Mouse (Mus musculus) T-cell, adult 2 months (primary cell): Measurements from ENCODE around the gene Zdhhc14.

Experiments
- DNase-seq: peaks from one replicate; pipeline ENCODE4 v3.0.0; 2022; ENCODE audit warnings: low spot score

Zdhhc14 gene

GRCm38 (mm10) chr17:5668981-5669380, 176.6 kb downstream of the Zdhhc14 start:
- DNase-seq: no peak

GRCm38 (mm10) chr17:5675951-5676350, 183.6 kb downstream of the Zdhhc14 start:
- no peak for DNase-seq

- DNase-seq: no peak
Observed at GRCm38 (mm10) chr17:5679315-5679714, 187.0 kb downstream of the Zdhhc14 start.

- DNase-seq: no peak
Observed at GRCm38 (mm10) chr17:5685324-5685723, 193.0 kb downstream of the Zdhhc14 start.

GRCm38 (mm10) chr17:5687810-5688209, 195.5 kb downstream of the Zdhhc14 start:
- no peak for DNase-seq

GRCm38 (mm10) chr17:5688222-5688621, 195.9 kb downstream of the Zdhhc14 start:
- DNase-seq: no peak

GRCm38 (mm10) chr17:5688669-5689068, 196.3 kb downstream of the Zdhhc14 start:
- DNase-seq: no peak

- DNase-seq: no peak
Observed at GRCm38 (mm10) chr17:5690746-5691535, 198.6 kb downstream of the Zdhhc14 start.

- DNase-seq: no peak
Observed at GRCm38 (mm10) chr17:5692661-5693060, 200.3 kb downstream of the Zdhhc14 start.

GRCm38 (mm10) chr17:5693256-5693655, 200.9 kb downstream of the Zdhhc14 start:
- no peak for DNase-seq

GRCm38 (mm10) chr17:5698447-5699096, 206.2 kb downstream of the Zdhhc14 start:
- no peak for DNase-seq

- no peak for DNase-seq
Observed at GRCm38 (mm10) chr17:5710320-5711104, 218.2 kb downstream of the Zdhhc14 start.

GRCm38 (mm10) chr17:5711861-5712260, 219.5 kb downstream of the Zdhhc14 start:
- no peak for DNase-seq

GRCm38 (mm10) chr17:5713141-5713540, 220.8 kb downstream of the Zdhhc14 start:
- DNase-seq: no peak

- no peak for DNase-seq
Observed at GRCm38 (mm10) chr17:5716912-5717311, 224.6 kb downstream of the Zdhhc14 start.

- DNase-seq: no peak
Observed at GRCm38 (mm10) chr17:5718768-5719387, 226.5 kb downstream of the Zdhhc14 start.

- no peak for DNase-seq
Observed at GRCm38 (mm10) chr17:5722802-5723201, 230.4 kb downstream of the Zdhhc14 start.

GRCm38 (mm10) chr17:5723601-5724189, 231.3 kb downstream of the Zdhhc14 start:
- no peak for DNase-seq

GRCm38 (mm10) chr17:5729587-5730125, 237.3 kb downstream of the Zdhhc14 start:
- DNase-seq: no peak

GRCm38 (mm10) chr17:5730538-5730937, 238.2 kb downstream of the Zdhhc14 start:
- no peak for DNase-seq

GRCm38 (mm10) chr17:5733400-5733799, 241.0 kb downstream of the Zdhhc14 start:
- peak; percentile 53 for DNase-seq

GRCm38 (mm10) chr17:5741061-5741460, 248.7 kb downstream of the Zdhhc14 start:
- no peak for DNase-seq
